Mouse (Mus musculus): Measurements from ENCODE around the gene Scamp1. TPM values are rescaled to one million over a fixed set of nuclear protein-coding genes. Genes with fewer than 3 reads are reported as not detected.

Scamp1 gene
- polyA plus RNA-seq, 1 experiment = 5.3 TPM

DNA sequence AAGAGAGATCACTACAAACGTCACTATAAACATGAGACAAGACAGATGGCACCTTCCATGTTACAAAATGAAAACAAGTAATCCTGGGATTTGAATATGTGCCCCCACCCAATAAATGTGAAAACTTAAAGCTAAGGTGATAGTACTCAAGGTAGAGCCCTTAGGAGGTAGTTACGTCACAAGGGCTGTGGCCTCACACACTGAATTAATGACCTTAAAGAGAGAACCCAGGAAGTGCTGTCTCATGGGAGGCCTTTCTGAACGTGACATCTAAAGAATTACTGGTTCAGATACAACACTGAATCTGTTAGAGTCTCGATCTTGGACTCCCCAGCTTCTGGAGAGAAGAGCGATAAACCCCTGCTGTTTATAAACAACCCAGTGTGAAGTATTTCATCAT lies 6.2 kb downstream of the Scamp1 start:
- Histone ChIP-seq H3ac (ENCODE audit: control insufficient read depth, insufficient read length, low read depth) (no peak overlapping the region), H3K4me3 (ENCODE audit: insufficient read depth, poor library complexity, severe bottlenecking) (no peak overlapping the region), H3K27me3 (ENCODE audit: control insufficient read depth, insufficient read depth, insufficient read length) (no peaks in the 10 kb centered on the region), H3K79me2 (ENCODE audit: control insufficient read depth, insufficient read depth) (peaks cover 32% of the 10 kb centered on the region), H3K79me3 (ENCODE audit: low read depth) (no peaks in the 10 kb centered on the region), H3K36me3 (ENCODE audit: control insufficient read depth, insufficient read depth) (no peaks in the 10 kb centered on the region)
- TF ChIP-seq CTCF (IDR thresholded peaks at IDR 0.05; ENCODE audit: control insufficient read depth, insufficient read depth, insufficient read length) (no peak), CEBPB (IDR thresholded peaks at IDR 0.05; ENCODE audit: low read depth) (no peak), MYOD1 (IDR thresholded peaks at IDR 0.05; ENCODE audit: control insufficient read depth, insufficient read length, low read depth) (no peak), USF1 (IDR thresholded peaks at IDR 0.05; ENCODE audit: low read depth) (no peak), FOSL1 (IDR thresholded peaks at IDR 0.05; ENCODE audit: insufficient read depth, low read length, poor library complexity, severe bottlenecking) (no peak), MAX (IDR thresholded peaks at IDR 0.05) (no peak)

DNA sequence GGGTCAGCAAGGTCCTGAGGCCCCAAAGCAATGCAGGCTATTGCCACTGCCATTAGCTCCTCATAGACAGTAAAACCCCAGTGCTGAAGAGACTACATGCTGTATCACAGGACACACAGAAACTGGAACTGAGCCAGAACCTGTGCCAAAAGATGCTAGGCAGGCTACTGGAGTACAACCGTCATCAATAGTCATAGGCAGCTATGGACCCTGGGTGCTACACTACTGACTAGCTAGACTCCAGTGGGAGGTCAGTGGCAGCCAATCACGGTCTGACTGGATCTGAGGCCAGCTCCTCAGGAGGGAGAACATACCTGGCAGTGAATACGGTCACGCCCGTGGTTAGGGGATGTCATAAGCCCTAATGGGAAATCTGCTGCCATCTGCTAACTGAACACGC lies 14.4 kb downstream of the Scamp1 start:
- TF ChIP-seq CEBPB (IDR thresholded peaks at IDR 0.05; ENCODE audit: low read depth) = no peak
- Histone ChIP-seq H3K36me3 (ENCODE audit: control insufficient read depth, insufficient read depth) (no peaks in the 10 kb centered on the region), H3K4me3 (ENCODE audit: insufficient read depth, poor library complexity, severe bottlenecking) (no peak overlapping the region), H3ac (ENCODE audit: control insufficient read depth, insufficient read length, low read depth) (no peak overlapping the region), H3K79me2 (ENCODE audit: control insufficient read depth, insufficient read depth) (no peaks in the 10 kb centered on the region), H3K79me3 (ENCODE audit: low read depth) (no peaks in the 10 kb centered on the region), H3K27me3 (ENCODE audit: control insufficient read depth, insufficient read depth, insufficient read length) (no peaks in the 10 kb centered on the region)

DNA sequence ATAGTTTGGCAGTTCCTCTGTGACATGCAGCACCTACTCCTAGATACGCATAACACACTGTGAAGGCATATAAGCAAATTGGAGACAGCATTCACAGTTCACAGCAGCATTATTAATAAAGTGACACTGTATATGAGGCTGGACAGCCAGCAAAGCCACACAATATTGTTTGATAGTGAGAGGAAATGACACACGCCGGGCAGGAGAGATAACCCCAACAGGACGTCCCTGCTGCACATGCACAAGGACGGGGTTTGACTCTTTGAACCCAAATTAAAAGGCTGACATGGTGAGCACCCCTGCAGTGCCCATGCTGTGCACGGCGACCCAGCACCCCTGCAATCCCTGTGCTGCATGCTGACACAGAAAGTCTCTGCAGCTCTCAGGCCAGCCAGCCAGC lies 17.5 kb downstream of the Scamp1 start:
- Histone ChIP-seq H3K36me3 (ENCODE audit: control insufficient read depth, insufficient read depth) (no peaks in the 10 kb centered on the region), H3K79me3 (ENCODE audit: low read depth) (no peaks in the 10 kb centered on the region), H3K79me2 (ENCODE audit: control insufficient read depth, insufficient read depth) (peaks cover 5% of the 10 kb centered on the region), H3ac (ENCODE audit: control insufficient read depth, insufficient read length, low read depth) (no peak overlapping the region), H3K27me3 (ENCODE audit: control insufficient read depth, insufficient read depth, insufficient read length) (no peaks in the 10 kb centered on the region), H3K4me3 (ENCODE audit: insufficient read depth, poor library complexity, severe bottlenecking) (no peak overlapping the region)
- no peak for TF ChIP-seq FOSL1 (IDR thresholded peaks at IDR 0.05; ENCODE audit: insufficient read depth, low read length, poor library complexity, severe bottlenecking)
- no peak for TF ChIP-seq CTCF (IDR thresholded peaks at IDR 0.05; ENCODE audit: control insufficient read depth, insufficient read depth, insufficient read length)
- TF ChIP-seq MYOD1 (IDR thresholded peaks at IDR 0.05; ENCODE audit: control insufficient read depth, insufficient read length, low read depth) = no peak
- TF ChIP-seq MAX (IDR thresholded peaks at IDR 0.05) = no peak
- no peak for TF ChIP-seq CEBPB (IDR thresholded peaks at IDR 0.05; ENCODE audit: low read depth)
- no peak for TF ChIP-seq USF1 (IDR thresholded peaks at IDR 0.05; ENCODE audit: low read depth)
- TF ChIP-seq MYOG (IDR thresholded peaks at IDR 0.05; ENCODE audit: control insufficient read depth, extremely low read depth, insufficient read length) = no peak

DNA sequence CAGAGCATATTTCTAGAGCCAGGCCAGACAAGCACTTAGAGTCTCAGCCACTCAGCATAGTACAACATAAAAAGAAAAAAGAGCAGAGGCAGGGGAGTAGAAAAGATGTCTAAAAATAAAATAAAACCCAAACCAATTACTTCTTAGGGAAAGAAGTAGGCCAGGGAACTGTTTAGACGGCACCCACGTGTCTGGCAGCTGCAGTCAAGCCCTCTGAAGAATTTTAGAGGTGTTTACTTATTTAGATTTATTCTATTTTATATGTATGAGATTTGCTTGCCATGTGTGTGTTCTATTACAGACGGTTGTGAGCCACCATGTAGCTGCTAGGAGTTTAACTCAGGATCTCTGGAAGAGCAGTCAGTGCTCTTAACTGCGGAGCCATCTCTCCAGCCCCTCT lies 18.5 kb downstream of the Scamp1 start:
- no peak for TF ChIP-seq MYOD1 (IDR thresholded peaks at IDR 0.05; ENCODE audit: control insufficient read depth, insufficient read length, low read depth)
- TF ChIP-seq MYOG (IDR thresholded peaks at IDR 0.05; ENCODE audit: control insufficient read depth, extremely low read depth, insufficient read length) = no peak
- no peak for TF ChIP-seq CTCF (IDR thresholded peaks at IDR 0.05; ENCODE audit: control insufficient read depth, insufficient read depth, insufficient read length)
- no peak for TF ChIP-seq CEBPB (IDR thresholded peaks at IDR 0.05; ENCODE audit: low read depth)
- TF ChIP-seq FOSL1 (IDR thresholded peaks at IDR 0.05; ENCODE audit: insufficient read depth, low read length, poor library complexity, severe bottlenecking) = no peak
- no peak for TF ChIP-seq MAX (IDR thresholded peaks at IDR 0.05)
- TF ChIP-seq USF1 (IDR thresholded peaks at IDR 0.05; ENCODE audit: low read depth) = no peak
- no peak overlapping the region for H3ac ChIP-seq (ENCODE audit: control insufficient read depth, insufficient read length, low read depth)
- peaks cover 9% of the 10 kb centered on the region for H3K79me2 ChIP-seq (ENCODE audit: control insufficient read depth, insufficient read depth)
- no peaks in the 10 kb centered on the region for H3K36me3 ChIP-seq (ENCODE audit: control insufficient read depth, insufficient read depth)
- H3K4me3 ChIP-seq (ENCODE audit: insufficient read depth, poor library complexity, severe bottlenecking) = no peak overlapping the region
- no peaks in the 10 kb centered on the region for H3K79me3 ChIP-seq (ENCODE audit: low read depth)
- no peaks in the 10 kb centered on the region for H3K27me3 ChIP-seq (ENCODE audit: control insufficient read depth, insufficient read depth, insufficient read length)

DNA sequence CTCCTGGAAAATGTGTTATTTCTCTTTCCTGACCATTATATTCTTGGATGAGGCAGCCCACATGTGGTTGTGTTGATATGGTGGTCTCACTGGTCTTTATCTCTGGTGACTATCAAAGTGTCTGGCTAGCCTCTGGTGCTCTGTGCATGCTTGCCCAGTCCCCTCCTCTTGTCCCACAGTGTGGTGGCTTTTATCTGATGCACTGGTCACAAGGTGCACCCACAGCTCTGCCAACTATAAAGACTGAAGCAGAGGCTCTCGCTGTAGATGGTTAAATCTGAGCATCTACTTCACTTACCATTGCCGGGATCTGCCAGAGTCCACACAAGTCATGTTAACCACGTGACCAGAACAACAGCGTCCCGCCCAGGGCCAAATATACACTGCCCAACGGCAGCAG lies 19.1 kb downstream of the Scamp1 start:
- Histone ChIP-seq H3K79me2 (ENCODE audit: control insufficient read depth, insufficient read depth) (peaks cover 9% of the 10 kb centered on the region), H3K4me3 (ENCODE audit: insufficient read depth, poor library complexity, severe bottlenecking) (no peak overlapping the region), H3ac (ENCODE audit: control insufficient read depth, insufficient read length, low read depth) (no peak overlapping the region), H3K79me3 (ENCODE audit: low read depth) (no peaks in the 10 kb centered on the region), H3K36me3 (ENCODE audit: control insufficient read depth, insufficient read depth) (no peaks in the 10 kb centered on the region), H3K27me3 (ENCODE audit: control insufficient read depth, insufficient read depth, insufficient read length) (no peaks in the 10 kb centered on the region)
- TF ChIP-seq MAX (IDR thresholded peaks at IDR 0.05) (no peak), CTCF (IDR thresholded peaks at IDR 0.05; ENCODE audit: control insufficient read depth, insufficient read depth, insufficient read length) (no peak), FOSL1 (IDR thresholded peaks at IDR 0.05; ENCODE audit: insufficient read depth, low read length, poor library complexity, severe bottlenecking) (no peak), MYOG (IDR thresholded peaks at IDR 0.05; ENCODE audit: control insufficient read depth, extremely low read depth, insufficient read length) (no peak), CEBPB (IDR thresholded peaks at IDR 0.05; ENCODE audit: low read depth) (no peak), MYOD1 (IDR thresholded peaks at IDR 0.05; ENCODE audit: control insufficient read depth, insufficient read length, low read depth) (no peak), USF1 (IDR thresholded peaks at IDR 0.05; ENCODE audit: low read depth) (no peak)

DNA sequence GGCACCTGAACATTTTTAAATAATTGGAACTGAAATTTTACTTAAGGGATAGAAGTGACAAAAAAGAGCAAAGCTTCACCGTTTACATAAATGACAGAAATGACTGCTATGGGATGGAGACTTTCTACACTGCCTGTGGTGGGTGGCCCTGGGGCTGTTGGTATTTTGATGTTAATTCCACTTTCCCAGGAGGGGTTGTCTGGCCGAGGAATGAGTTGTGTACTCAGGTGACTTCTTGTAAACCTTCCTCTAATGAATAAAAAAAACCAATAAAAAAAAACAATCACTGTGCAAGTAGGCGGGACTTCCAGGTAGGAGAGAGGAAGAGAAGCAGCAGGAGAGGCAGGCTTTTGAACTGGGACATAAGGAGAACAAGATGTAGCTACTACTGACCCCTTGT lies 20.4 kb downstream of the Scamp1 start:
- no peak overlapping the region for H3ac ChIP-seq (ENCODE audit: control insufficient read depth, insufficient read length, low read depth)
- TF ChIP-seq CEBPB (IDR thresholded peaks at IDR 0.05; ENCODE audit: low read depth) (no peak), MYOD1 (IDR thresholded peaks at IDR 0.05; ENCODE audit: control insufficient read depth, insufficient read length, low read depth) (no peak), MYOG (IDR thresholded peaks at IDR 0.05; ENCODE audit: control insufficient read depth, extremely low read depth, insufficient read length) (no peak), FOSL1 (IDR thresholded peaks at IDR 0.05; ENCODE audit: insufficient read depth, low read length, poor library complexity, severe bottlenecking) (no peak), MAX (IDR thresholded peaks at IDR 0.05) (no peak), CTCF (IDR thresholded peaks at IDR 0.05; ENCODE audit: control insufficient read depth, insufficient read depth, insufficient read length) (no peak), USF1 (IDR thresholded peaks at IDR 0.05; ENCODE audit: low read depth) (no peak)
- peaks cover 9% of the 10 kb centered on the region for H3K79me2 ChIP-seq (ENCODE audit: control insufficient read depth, insufficient read depth)
- H3K36me3 ChIP-seq (ENCODE audit: control insufficient read depth, insufficient read depth) = no peaks in the 10 kb centered on the region
- no peaks in the 10 kb centered on the region for H3K79me3 ChIP-seq (ENCODE audit: low read depth)
- H3K27me3 ChIP-seq (ENCODE audit: control insufficient read depth, insufficient read depth, insufficient read length) = no peaks in the 10 kb centered on the region
- no peak overlapping the region for H3K4me3 ChIP-seq (ENCODE audit: insufficient read depth, poor library complexity, severe bottlenecking)

Measured in C2C12 (cell line).